Mouse (Mus musculus): ENCODE results near the gene Inava. TPM values are rescaled to one million over a fixed set of nuclear protein-coding genes. Genes with fewer than 3 reads are reported as not detected.

Gene Inava
- polyA plus RNA-seq, 1 experiment from 2014 or later: 19.8 TPM

DNA sequence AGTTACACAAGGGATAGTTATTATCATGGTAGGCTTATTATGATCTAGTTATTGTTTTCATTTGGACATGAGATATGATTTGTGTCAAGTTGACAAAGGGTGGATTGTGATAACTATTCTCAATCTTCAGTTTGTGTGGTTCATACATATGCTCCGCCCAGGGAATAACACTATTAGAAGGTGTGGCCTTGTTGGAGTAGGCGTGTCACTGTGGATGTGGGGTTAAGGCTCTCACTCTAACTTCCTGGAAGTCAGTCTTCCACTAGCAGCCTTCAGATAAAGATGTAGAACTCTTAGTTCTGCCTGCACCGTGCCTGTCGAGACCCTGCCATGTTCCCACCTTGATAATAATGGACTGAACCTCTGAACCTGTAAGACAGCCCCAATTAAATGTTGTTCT lies 4.4 kb upstream of the Inava start:
- DNase-seq (ENCODE audit: low spot score) (no peak), ATAC-seq (replicated peaks; ENCODE audit: low FRiP score) (no peak)
- H3K27ac ChIP-seq (ENCODE audit: low read depth, low read length): no peak overlapping the region
- H3K36me3 ChIP-seq (ENCODE audit: control insufficient read depth, insufficient read depth, low read length): no peaks in the 10 kb centered on the region
- no peak overlapping the region for H3K9ac ChIP-seq (ENCODE audit: low read length)
- 83% methylated on average over 4 of the region's 4 CpGs for WGBS
- H3K27me3 ChIP-seq (ENCODE audit: control insufficient read depth, insufficient read depth, low read length): no peaks in the 10 kb centered on the region
- H3K4me2 ChIP-seq (ENCODE audit: low read depth, low read length, severe bottlenecking): no peak overlapping the region
- H3K4me1 ChIP-seq (replicated peaks; ENCODE audit: control insufficient read depth, insufficient read depth, low read length): peaks cover 3% of the 10 kb centered on the region; the same call in 1 of the 2 replicates
- H3K4me3 ChIP-seq (ENCODE audit: low read depth, low read length): no peak overlapping the region
- H3K9me3 ChIP-seq (ENCODE audit: control insufficient read depth, low read length): no peaks in the 10 kb centered on the region

DNA sequence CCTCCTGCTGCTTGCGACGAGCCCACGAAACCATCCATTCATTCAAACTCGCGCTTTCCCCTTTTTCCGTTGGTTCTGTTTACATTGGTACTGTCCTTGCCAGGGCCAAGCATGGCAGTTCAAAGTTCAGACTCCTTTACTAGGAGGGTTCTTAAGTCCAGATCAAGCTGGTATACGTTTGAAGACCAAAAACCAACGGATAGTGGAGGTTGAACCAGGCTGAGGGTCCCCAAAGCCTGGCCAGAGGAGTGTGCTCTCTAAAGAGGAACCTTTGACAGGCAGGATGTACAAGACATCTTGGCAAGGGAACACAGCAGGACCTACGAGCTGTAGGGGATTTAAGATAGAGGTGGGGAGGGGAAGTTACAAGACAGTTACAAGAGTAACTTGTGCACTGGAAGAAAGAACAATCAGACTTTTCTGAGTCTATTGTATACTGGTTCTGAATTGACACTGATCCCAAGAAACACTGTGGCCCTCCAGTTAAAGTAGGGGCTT lies 580 bp upstream of the Inava start:
- Histone ChIP-seq H3K4me3 (ENCODE audit: low read depth, low read length) (peak overlapping the region; percentile 64), H3K4me2 (ENCODE audit: low read depth, low read length, severe bottlenecking) (peak overlapping the region; percentile 75), H3K9me3 (ENCODE audit: control insufficient read depth, low read length) (no peaks in the 10 kb centered on the region), H3K4me1 (replicated peaks; ENCODE audit: control insufficient read depth, insufficient read depth, low read length) (peaks cover 24% of the 10 kb centered on the region), H3K27ac (ENCODE audit: low read depth, low read length) (peak overlapping the region; percentile 44; the same call in 1 of the 2 replicates), H3K27me3 (ENCODE audit: control insufficient read depth, insufficient read depth, low read length) (no peaks in the 10 kb centered on the region), H3K36me3 (ENCODE audit: control insufficient read depth, insufficient read depth, low read length) (no peaks in the 10 kb centered on the region), H3K9ac (ENCODE audit: low read length) (peak overlapping the region; percentile 83)
- DNase-seq (ENCODE audit: low spot score) (no peak), ATAC-seq (replicated peaks; ENCODE audit: low FRiP score) (no peak; the same call in 1 of the 2 replicates)
- WGBS: under 1% methylated on average over 9 of the region's 9 CpGs

DNA sequence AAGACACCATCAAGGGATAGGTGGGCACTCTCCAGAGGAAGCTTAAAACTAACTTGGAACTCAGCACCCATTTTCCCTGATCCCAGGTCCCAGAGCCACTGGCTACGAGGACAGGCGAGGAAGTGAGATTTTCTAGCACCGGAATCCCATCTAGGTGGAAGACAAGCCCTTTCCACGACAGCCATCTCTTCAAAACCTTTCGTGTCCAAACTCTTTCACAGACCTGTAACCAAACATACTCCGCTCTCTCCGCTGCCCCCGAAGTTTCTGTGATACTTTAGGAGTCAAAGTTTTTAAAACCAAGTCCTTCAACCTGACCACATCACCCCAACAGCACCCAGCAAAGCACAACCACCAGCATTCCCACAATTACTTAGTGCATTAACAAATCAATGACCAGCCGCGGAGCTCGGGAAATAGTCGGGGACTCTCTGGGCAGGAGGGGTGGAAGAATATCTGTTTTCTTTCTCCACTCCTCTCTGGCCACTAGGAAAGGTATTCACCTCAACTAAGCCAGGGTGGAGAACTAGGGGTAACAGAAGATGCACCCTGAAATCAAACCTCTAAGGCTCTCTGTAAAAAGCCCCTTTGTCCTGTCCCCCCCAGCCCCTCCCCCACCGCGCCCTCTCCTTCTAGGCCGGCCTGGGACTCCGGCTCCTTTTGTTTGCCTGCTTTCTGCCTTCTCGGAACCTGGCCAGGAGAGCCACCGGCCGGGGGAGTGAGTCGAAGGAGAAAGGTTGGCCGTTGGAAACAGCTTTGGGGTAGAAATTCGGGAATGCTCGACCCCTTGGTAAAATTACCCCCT lies 876 bp downstream of the Inava start:
- WGBS: under 1% methylated on average over 23 of the region's 23 CpGs
- no peak for ATAC-seq (replicated peaks; ENCODE audit: low FRiP score)

DNA sequence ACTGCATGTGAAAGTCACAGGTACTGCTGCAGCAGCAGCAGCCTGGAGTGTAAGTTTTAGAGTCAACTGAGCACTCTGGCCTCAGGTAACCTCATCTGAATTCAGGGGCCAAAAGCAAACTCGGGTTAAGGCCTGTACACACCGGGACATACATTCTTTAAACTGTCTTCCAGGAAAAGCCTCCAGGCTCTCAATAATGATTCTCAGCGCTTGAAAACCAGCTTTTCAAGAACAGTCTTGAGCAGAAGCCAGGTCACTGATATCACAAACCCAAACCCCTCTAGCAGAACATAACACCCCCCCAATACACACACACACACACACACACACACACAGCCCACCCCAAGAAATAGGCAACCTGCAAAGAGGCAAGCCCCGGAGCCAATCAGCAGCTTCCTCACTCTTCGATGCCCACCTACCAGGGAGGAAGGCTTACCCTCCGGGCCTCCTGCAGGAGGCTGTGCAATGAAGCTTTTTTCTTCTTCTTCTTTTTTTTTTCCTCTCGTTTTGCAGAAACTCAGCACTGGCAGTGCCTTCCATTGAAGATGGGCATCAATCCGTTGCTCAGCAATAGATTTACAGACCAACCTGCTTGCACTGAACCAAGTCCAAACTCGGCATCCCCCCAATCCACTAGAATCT lies 1.7 kb downstream of the Inava start:
- no peak for ATAC-seq (replicated peaks; ENCODE audit: low FRiP score)
- Histone ChIP-seq H3K9me3 (ENCODE audit: control insufficient read depth, low read length) (no peaks in the 10 kb centered on the region), H3K27ac (ENCODE audit: low read depth, low read length) (no peak overlapping the region), H3K4me1 (replicated peaks; ENCODE audit: control insufficient read depth, insufficient read depth, low read length) (peaks cover 36% of the 10 kb centered on the region), H3K4me2 (ENCODE audit: low read depth, low read length, severe bottlenecking) (peak overlapping the region; percentile 75), H3K36me3 (ENCODE audit: control insufficient read depth, insufficient read depth, low read length) (no peaks in the 10 kb centered on the region), H3K27me3 (ENCODE audit: control insufficient read depth, insufficient read depth, low read length) (no peaks in the 10 kb centered on the region), H3K4me3 (ENCODE audit: low read depth, low read length) (peak overlapping the region; percentile 64), H3K9ac (ENCODE audit: low read length) (peak overlapping the region; percentile 83)
- no peak for DNase-seq (ENCODE audit: low spot score)
- WGBS: under 1% methylated on average over 9 of the region's 9 CpGs

More for the DNA sequence above, 876 bp downstream of the Inava start:
- Histone ChIP-seq H3K36me3 (ENCODE audit: control insufficient read depth, insufficient read depth, low read length) (no peaks in the 10 kb centered on the region), H3K9ac (ENCODE audit: low read length) (peak overlapping the region; percentile 83), H3K4me3 (ENCODE audit: low read depth, low read length) (peak overlapping the region; percentile 64), H3K9me3 (ENCODE audit: control insufficient read depth, low read length) (no peaks in the 10 kb centered on the region), H3K27ac (ENCODE audit: low read depth, low read length) (peak overlapping the region; percentile 44), H3K4me1 (replicated peaks; ENCODE audit: control insufficient read depth, insufficient read depth, low read length) (peaks cover 35% of the 10 kb centered on the region), H3K27me3 (ENCODE audit: control insufficient read depth, insufficient read depth, low read length) (no peaks in the 10 kb centered on the region), H3K4me2 (ENCODE audit: low read depth, low read length, severe bottlenecking) (peak overlapping the region; percentile 75)
- peak; percentile 77 for DNase-seq (ENCODE audit: low spot score)

DNA sequence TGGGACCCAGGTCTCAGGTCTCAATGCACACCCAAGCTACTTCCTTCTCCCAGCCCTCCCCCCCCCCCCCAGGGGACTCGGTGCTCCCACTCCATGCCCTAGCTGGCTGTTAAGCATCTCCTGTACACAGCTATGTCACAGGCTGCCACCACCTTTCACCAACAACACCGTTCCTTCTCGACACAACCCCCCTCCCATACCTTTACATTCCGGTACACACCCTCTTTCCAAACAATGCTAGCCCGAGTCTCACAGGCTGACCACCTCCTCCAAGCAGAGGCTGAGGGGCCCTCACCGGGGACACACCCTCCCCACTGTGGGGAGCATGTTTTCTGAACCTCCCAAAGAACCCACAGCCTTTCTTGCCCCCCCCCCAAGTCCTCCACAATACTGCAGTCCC lies 2.5 kb downstream of the Inava start:
- DNase-seq (ENCODE audit: low spot score): no peak

DNA sequence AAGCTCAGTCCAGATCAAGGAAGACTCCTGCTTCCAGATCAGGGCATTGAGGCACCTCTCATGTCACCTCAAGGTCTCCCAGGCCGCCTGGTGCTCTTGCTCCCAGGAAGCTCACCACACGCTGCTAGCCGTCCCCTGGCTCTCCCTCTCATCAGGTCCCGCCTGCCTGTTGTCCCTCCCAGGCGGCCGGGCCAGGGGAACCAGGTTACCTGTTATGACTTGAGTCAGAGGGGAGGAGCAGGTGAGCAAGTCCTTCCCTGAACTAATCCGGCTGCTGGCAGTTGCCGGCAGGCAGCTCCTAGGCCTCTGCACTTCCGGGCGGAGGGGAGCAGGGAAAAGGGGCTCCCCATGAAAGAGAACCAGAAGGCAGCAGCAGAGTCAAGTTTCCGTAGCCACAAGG lies 3.9 kb downstream of the Inava start:
- Histone ChIP-seq H3K9me3 (ENCODE audit: control insufficient read depth, low read length) (no peaks in the 10 kb centered on the region), H3K27ac (ENCODE audit: low read depth, low read length) (no peak overlapping the region; the same call in 1 of the 2 replicates), H3K9ac (ENCODE audit: low read length) (peak overlapping the region; percentile 43), H3K4me3 (ENCODE audit: low read depth, low read length) (peak overlapping the region; percentile 14), H3K4me1 (replicated peaks; ENCODE audit: control insufficient read depth, insufficient read depth, low read length) (peaks cover 36% of the 10 kb centered on the region), H3K36me3 (ENCODE audit: control insufficient read depth, insufficient read depth, low read length) (peaks cover 2% of the 10 kb centered on the region), H3K27me3 (ENCODE audit: control insufficient read depth, insufficient read depth, low read length) (no peaks in the 10 kb centered on the region), H3K4me2 (ENCODE audit: low read depth, low read length, severe bottlenecking) (peak overlapping the region; percentile 75)
- WGBS: 19% methylated on average over 11 of the region's 11 CpGs
- DNase-seq (ENCODE audit: low spot score) (no peak), ATAC-seq (replicated peaks; ENCODE audit: low FRiP score) (no peak)

More for the DNA sequence above, 2.5 kb downstream of the Inava start:
- H3K9ac ChIP-seq (ENCODE audit: low read length): peak overlapping the region; percentile 43
- H3K4me2 ChIP-seq (ENCODE audit: low read depth, low read length, severe bottlenecking): peak overlapping the region; percentile 75
- H3K36me3 ChIP-seq (ENCODE audit: control insufficient read depth, insufficient read depth, low read length): no peaks in the 10 kb centered on the region; the same call in 1 of the 2 replicates
- H3K4me1 ChIP-seq (replicated peaks; ENCODE audit: control insufficient read depth, insufficient read depth, low read length): peaks cover 36% of the 10 kb centered on the region
- no peak overlapping the region for H3K27ac ChIP-seq (ENCODE audit: low read depth, low read length)
- WGBS: 2% methylated on average over 6 of the region's 6 CpGs
- peak overlapping the region; percentile 64 for H3K4me3 ChIP-seq (ENCODE audit: low read depth, low read length)
- H3K9me3 ChIP-seq (ENCODE audit: control insufficient read depth, low read length): no peaks in the 10 kb centered on the region
- no peaks in the 10 kb centered on the region for H3K27me3 ChIP-seq (ENCODE audit: control insufficient read depth, insufficient read depth, low read length)
- no peak for ATAC-seq (replicated peaks; ENCODE audit: low FRiP score)

DNA sequence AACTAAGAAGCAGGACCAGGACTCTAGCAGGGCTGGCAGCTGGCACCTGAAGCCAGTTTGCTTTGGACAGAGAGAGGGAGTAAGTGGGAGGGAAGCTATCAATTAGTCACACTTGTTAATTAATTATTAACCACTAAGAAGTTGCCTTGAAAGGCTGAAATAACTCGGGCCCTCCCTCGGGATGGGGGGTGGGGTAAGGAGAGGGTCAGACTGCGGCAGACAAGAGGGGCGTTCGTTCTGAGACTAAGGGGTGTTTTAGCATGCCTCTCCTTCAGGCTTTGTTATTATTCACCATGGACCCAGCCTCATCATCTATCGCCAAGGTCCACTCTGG lies 5.1 kb downstream of the Inava start:
- Histone ChIP-seq H3K4me3 (ENCODE audit: low read depth, low read length) (no peak overlapping the region), H3K4me2 (ENCODE audit: low read depth, low read length, severe bottlenecking) (peak overlapping the region; percentile 9; the same call in 1 of the 2 replicates), H3K9me3 (ENCODE audit: control insufficient read depth, low read length) (no peaks in the 10 kb centered on the region), H3K9ac (ENCODE audit: low read length) (0 out of 2 replicates have a peak overlapping the region, but pooled peaks have one; percentile 20), H3K4me1 (replicated peaks; ENCODE audit: control insufficient read depth, insufficient read depth, low read length) (peaks cover 33% of the 10 kb centered on the region), H3K27me3 (ENCODE audit: control insufficient read depth, insufficient read depth, low read length) (no peaks in the 10 kb centered on the region), H3K36me3 (ENCODE audit: control insufficient read depth, insufficient read depth, low read length) (peaks cover 7% of the 10 kb centered on the region), H3K27ac (ENCODE audit: low read depth, low read length) (no peak overlapping the region)
- DNase-seq (ENCODE audit: low spot score) (peak; percentile 56), ATAC-seq (replicated peaks; ENCODE audit: low FRiP score) (no peak)
- WGBS: 8% methylated on average over 6 of the region's 6 CpGs

DNA sequence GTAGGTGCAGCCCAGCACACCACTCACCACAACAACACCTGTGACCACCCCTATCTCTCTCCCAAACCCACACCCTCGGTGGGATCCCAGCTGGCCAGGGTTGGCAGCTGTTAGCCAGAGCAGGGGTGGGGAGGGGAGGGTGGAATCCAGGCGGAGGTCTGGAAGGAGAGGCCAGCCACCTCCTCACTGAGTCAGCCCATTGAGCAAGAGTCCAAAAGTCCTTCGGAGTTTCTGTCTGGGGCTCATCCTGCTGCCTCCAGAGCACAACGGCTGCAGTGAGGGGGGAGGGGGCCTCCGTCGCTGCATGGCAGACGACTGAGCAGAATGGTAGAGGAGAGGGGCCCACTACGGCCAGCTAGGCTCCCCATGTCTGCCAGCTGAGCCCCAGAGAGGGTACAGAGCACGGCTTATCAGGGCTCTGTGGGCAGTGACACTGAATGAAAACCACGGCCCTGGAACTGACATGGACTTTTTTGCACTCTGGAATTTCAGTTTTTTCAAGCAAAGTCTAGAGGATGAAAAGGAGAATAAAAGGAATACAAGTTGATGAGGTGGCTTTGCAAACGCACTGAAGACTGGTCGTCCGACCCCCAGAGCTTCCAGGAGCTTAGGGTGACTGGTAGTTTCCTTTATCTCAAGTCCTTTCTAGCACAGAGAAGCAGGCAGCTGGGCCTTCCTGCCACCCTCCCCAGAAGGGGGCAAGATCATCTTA lies 5.6 kb downstream of the Inava start:
- H3K36me3 ChIP-seq (ENCODE audit: control insufficient read depth, insufficient read depth, low read length): peaks cover 9% of the 10 kb centered on the region
- H3K27ac ChIP-seq (ENCODE audit: low read depth, low read length): no peak overlapping the region
- no peaks in the 10 kb centered on the region for H3K27me3 ChIP-seq (ENCODE audit: control insufficient read depth, insufficient read depth, low read length)
- peaks cover 33% of the 10 kb centered on the region for H3K4me1 ChIP-seq (replicated peaks; ENCODE audit: control insufficient read depth, insufficient read depth, low read length)
- ATAC-seq (replicated peaks; ENCODE audit: low FRiP score) (0 out of 2 replicates have a peak, but pooled peaks have one; percentile 16), DNase-seq (ENCODE audit: low spot score) (peak; percentile 55)
- H3K4me2 ChIP-seq (ENCODE audit: low read depth, low read length, severe bottlenecking): peak overlapping the region; percentile 9; the same call in 1 of the 2 replicates
- 17% methylated on average over 13 of the region's 13 CpGs for WGBS
- no peak overlapping the region for H3K4me3 ChIP-seq (ENCODE audit: low read depth, low read length)
- H3K9me3 ChIP-seq (ENCODE audit: control insufficient read depth, low read length): no peaks in the 10 kb centered on the region
- 0 out of 2 replicates have a peak overlapping the region, but pooled peaks have one; percentile 33 for H3K9ac ChIP-seq (ENCODE audit: low read length)

Data from forebrain, embryonic 11.5 days (tissue).